Mouse (Mus musculus) kidney, embryonic 15.5 days (tissue): ENCODE results near the gene 4921504E06Rik. TPM values are rescaled to one million over a fixed set of nuclear protein-coding genes. Genes with fewer than 3 reads are reported as not detected.
A peak's percentile ranks its signal among the peaks of the same experiment; 100 is the strongest.

Source experiments
- ATAC-seq: fragments of 200-750 bp; cut with Nextera tagmentation; replicated peaks from 2 replicates; pipeline ENCODE4 v1.8.0; 2017; ENCODE audit warnings: moderate TSS enrichment; ENCODE audit not compliant: low FRiP score
- H3K27ac ChIP-seq: fragments of 300-500 bp; sonication (generic); 2 replicates; pipeline ENCODE4 v1.5.1; 2015; ENCODE audit warnings: mild to moderate bottlenecking, inconsistent platforms
- H3K27me3 ChIP-seq: fragments of 300-500 bp; sonication (generic); 2 replicates; pipeline ENCODE4 v1.6.1; 2015; ENCODE audit warnings: inconsistent platforms
- H3K36me3 ChIP-seq: fragments of 300-500 bp; sonication (generic); 2 replicates; pipeline ENCODE4 v1.6.1; 2015; ENCODE audit warnings: inconsistent platforms
- H3K4me1 ChIP-seq: fragments of 300-500 bp; sonication (generic); 2 replicates; pipeline ENCODE4 v1.6.1; 2015; ENCODE audit warnings: inconsistent platforms
- H3K4me2 ChIP-seq: fragments of 300-500 bp; sonication (generic); 2 replicates; pipeline ENCODE4 v1.6.1; 2015; ENCODE audit warnings: moderate library complexity, mild to moderate bottlenecking, inconsistent platforms
- H3K4me3 ChIP-seq: fragments of 300-500 bp; sonication (generic); replicated peaks from 2 replicates; pipeline ENCODE4 v1.5.1; 2015; ENCODE audit warnings: mild to moderate bottlenecking, inconsistent platforms
- H3K9ac ChIP-seq: fragments of 300-500 bp; sonication (generic); 2 replicates; pipeline ENCODE4 v1.6.1; 2015; ENCODE audit warnings: mild to moderate bottlenecking, inconsistent platforms
- H3K9me3 ChIP-seq: fragments of 300-500 bp; sonication (generic); replicated peaks from 2 replicates; pipeline ENCODE4 v1.6.1; 2016; ENCODE audit warnings: inconsistent platforms
- WGBS: fragments of 180-500 bp; shearing (Covaris S2); methylation state at CpG from one replicate; pipeline ENCODE4 v1.1.7; 2015; ENCODE audit warnings: mixed read lengths; 5-methylcytosine and 5-hydroxymethylcytosine counted together
- polyA plus RNA-seq: library from polyadenylated mRNA; unstranded; fragments of >200 nt; fragmentation: Nextera tagmentation; extraction: Ambion mirVana; gene quantifications from 2 replicates; pipeline ENCODE4 v1.2.1, GENCODE M21; 2015

The 4921504E06Rik gene
- polyA plus RNA-seq, 1 experiment from 2014 or later: not detected

GRCm38 (mm10) chr2:19461940-19462339 is 91.8 kb downstream of the 4921504E06Rik start:
- no peak overlapping the region for H3K27ac ChIP-seq
- no peak overlapping the region for H3K9ac ChIP-seq
- no peaks in the 10 kb centered on the region for H3K4me1 ChIP-seq
- peaks cover 43% of the 10 kb centered on the region for H3K27me3 ChIP-seq
- ATAC-seq: no peak
- H3K36me3 ChIP-seq: no peaks in the 10 kb centered on the region
- no peak overlapping the region for H3K4me2 ChIP-seq
- no peak overlapping the region for H3K4me3 ChIP-seq
- WGBS: 41% methylated on average over 2 of the region's 2 CpGs
- no peaks in the 10 kb centered on the region for H3K9me3 ChIP-seq

GRCm38 (mm10) chr2:19458785-19459184 is 94.9 kb downstream of the 4921504E06Rik start:
- Histone ChIP-seq H3K4me2 (no peak overlapping the region), H3K27ac (no peak overlapping the region), H3K4me3 (no peak overlapping the region), H3K9me3 (no peaks in the 10 kb centered on the region), H3K27me3 (peaks cover 71% of the 10 kb centered on the region), H3K9ac (no peak overlapping the region), H3K36me3 (no peaks in the 10 kb centered on the region), H3K4me1 (no peaks in the 10 kb centered on the region)
- 68% methylated on average over 2 of the region's 2 CpGs for WGBS
- ATAC-seq: no peak

GRCm38 (mm10) chr2:19455857-19456482 is 97.7 kb downstream of the 4921504E06Rik start:
- 11% methylated on average over 10 of the region's 10 CpGs for WGBS
- Histone ChIP-seq H3K4me2 (no peak overlapping the region), H3K27ac (no peak overlapping the region), H3K36me3 (no peaks in the 10 kb centered on the region), H3K4me1 (no peaks in the 10 kb centered on the region), H3K4me3 (no peak overlapping the region), H3K9me3 (no peaks in the 10 kb centered on the region), H3K9ac (no peak overlapping the region), H3K27me3 (peaks cover 91% of the 10 kb centered on the region)
- ATAC-seq: no peak

GRCm38 (mm10) chr2:19455228-19455627 is 98.5 kb downstream of the 4921504E06Rik start:
- H3K4me1 ChIP-seq: no peaks in the 10 kb centered on the region
- H3K36me3 ChIP-seq: no peaks in the 10 kb centered on the region
- peaks cover 93% of the 10 kb centered on the region for H3K27me3 ChIP-seq
- H3K4me2 ChIP-seq: no peak overlapping the region
- no peak overlapping the region for H3K4me3 ChIP-seq
- no peak overlapping the region for H3K9ac ChIP-seq
- no peak overlapping the region for H3K27ac ChIP-seq
- no peak for ATAC-seq
- 5% methylated on average over 5 of the region's 5 CpGs for WGBS
- H3K9me3 ChIP-seq: no peaks in the 10 kb centered on the region

GRCm38 (mm10) chr2:19452531-19453055 is 101.1 kb downstream of the 4921504E06Rik start:
- no peak for ATAC-seq
- WGBS: under 1% methylated on average over 19 of the region's 19 CpGs
- H3K9me3 ChIP-seq: no peaks in the 10 kb centered on the region
- no peak overlapping the region for H3K4me2 ChIP-seq
- no peaks in the 10 kb centered on the region for H3K36me3 ChIP-seq
- H3K9ac ChIP-seq: no peak overlapping the region
- no peak overlapping the region for H3K27ac ChIP-seq
- no peak overlapping the region for H3K4me3 ChIP-seq
- H3K4me1 ChIP-seq: peaks cover 5% of the 10 kb centered on the region; the same call in 1 of the 2 replicates
- peaks cover 100% of the 10 kb centered on the region for H3K27me3 ChIP-seq

GRCm38 (mm10) chr2:19449308-19449707 is 104.4 kb downstream of the 4921504E06Rik start:
- H3K4me1 ChIP-seq: peaks cover 24% of the 10 kb centered on the region
- H3K4me3 ChIP-seq: no peak overlapping the region
- H3K27ac ChIP-seq: no peak overlapping the region
- no peaks in the 10 kb centered on the region for H3K9me3 ChIP-seq
- peaks cover 98% of the 10 kb centered on the region for H3K27me3 ChIP-seq
- ATAC-seq: no peak
- H3K4me2 ChIP-seq: no peak overlapping the region
- H3K36me3 ChIP-seq: no peaks in the 10 kb centered on the region
- H3K9ac ChIP-seq: no peak overlapping the region
- 18% methylated on average over 4 of the region's 4 CpGs for WGBS

GRCm38 (mm10) chr2:19448042-19448700 is 105.5 kb downstream of the 4921504E06Rik start:
- under 1% methylated on average over 31 of the region's 31 CpGs for WGBS

GRCm38 (mm10) chr2:19446746-19447145 is 107.0 kb downstream of the 4921504E06Rik start:
- Histone ChIP-seq H3K4me2 (no peak overlapping the region), H3K27ac (no peak overlapping the region), H3K27me3 (peaks cover 96% of the 10 kb centered on the region), H3K4me1 (peaks cover 24% of the 10 kb centered on the region), H3K4me3 (no peak overlapping the region), H3K36me3 (no peaks in the 10 kb centered on the region), H3K9me3 (no peaks in the 10 kb centered on the region), H3K9ac (no peak overlapping the region)
- WGBS: 2% methylated on average over 7 of the region's 7 CpGs
- no peak for ATAC-seq

More at GRCm38 (mm10) chr2:19448042-19448700, 105.5 kb downstream of the 4921504E06Rik start:
- Histone ChIP-seq H3K9ac (no peak overlapping the region), H3K4me1 (peaks cover 24% of the 10 kb centered on the region), H3K36me3 (no peaks in the 10 kb centered on the region), H3K4me2 (peak overlapping the region; percentile 51), H3K27ac (no peak overlapping the region), H3K9me3 (no peaks in the 10 kb centered on the region), H3K4me3 (peak overlapping the region; percentile 24), H3K27me3 (peaks cover 97% of the 10 kb centered on the region)
- ATAC-seq: peak; percentile 61; the same call in 1 of the 2 replicates

GRCm38 (mm10) chr2:19445871-19446501 is 107.7 kb downstream of the 4921504E06Rik start:
- H3K4me2 ChIP-seq: peak overlapping the region; percentile 55
- ATAC-seq: no peak
- peaks cover 96% of the 10 kb centered on the region for H3K27me3 ChIP-seq
- no peaks in the 10 kb centered on the region for H3K9me3 ChIP-seq
- WGBS: 1% methylated on average over 67 of the region's 67 CpGs
- no peak overlapping the region for H3K9ac ChIP-seq
- no peak overlapping the region for H3K27ac ChIP-seq
- H3K4me1 ChIP-seq: peaks cover 24% of the 10 kb centered on the region
- peak overlapping the region; percentile 34 for H3K4me3 ChIP-seq
- no peaks in the 10 kb centered on the region for H3K36me3 ChIP-seq

GRCm38 (mm10) chr2:19444931-19445831 is 108.5 kb downstream of the 4921504E06Rik start, which contains the start of gene Ptf1a:
Ptf1a (plus strand) TSS chr2:19445663.
- peaks cover 96% of the 10 kb centered on the region for H3K27me3 ChIP-seq
- peaks cover 24% of the 10 kb centered on the region for H3K4me1 ChIP-seq
- peak within 1 kb of the TSS; percentile 34 for H3K4me3 ChIP-seq
- H3K9me3 ChIP-seq: no peaks in the 10 kb centered on the region
- peak within 1 kb of the TSS; percentile 55 for H3K4me2 ChIP-seq
- no peaks in the 10 kb centered on the region for H3K36me3 ChIP-seq
- no peak within 1 kb of the TSS for H3K27ac ChIP-seq
- H3K9ac ChIP-seq: no peak within 1 kb of the TSS
- WGBS: under 1% methylated on average over 52 of the region's 53 CpGs
- ATAC-seq: peak; percentile 41; the same call in 1 of the 2 replicates

GRCm38 (mm10) chr2:19444346-19444745 is 109.4 kb downstream of the 4921504E06Rik start:
- ATAC-seq: no peak
- WGBS: 2% methylated on average over 9 of the region's 9 CpGs

More at GRCm38 (mm10) chr2:19444346-19444745, 109.4 kb downstream of the 4921504E06Rik start:
- no peaks in the 10 kb centered on the region for H3K9me3 ChIP-seq
- H3K4me1 ChIP-seq: peaks cover 24% of the 10 kb centered on the region
- H3K27ac ChIP-seq: no peak overlapping the region
- H3K9ac ChIP-seq: no peak overlapping the region
- peaks cover 92% of the 10 kb centered on the region for H3K27me3 ChIP-seq
- H3K4me3 ChIP-seq: no peak overlapping the region
- no peak overlapping the region for H3K4me2 ChIP-seq
- H3K36me3 ChIP-seq: no peaks in the 10 kb centered on the region
